Mouse (Mus musculus) heart, adult 2 months (tissue): ENCODE data around the gene Manbal. TPM values are rescaled to one million over a fixed set of nuclear protein-coding genes. Genes with fewer than 3 reads are reported as not detected.

Source experiments
- DNase-seq, 2 experiments: peaks; one replicate each; pipeline ENCODE4 v3.0.0; 2021
- H3K27ac ChIP-seq: fragments of 200-600 bp; 2 replicates; pipeline ENCODE4 v1.8.1; 2022
- H3K27me3 ChIP-seq: fragments of 200-500 bp; 2 replicates; pipeline ENCODE4 v1.6.1; 2012; ENCODE audit warnings: mild to moderate bottlenecking, low read length, inconsistent platforms, mixed read lengths; ENCODE audit not compliant: control insufficient read depth, insufficient read depth
- H3K36me3 ChIP-seq: fragments of 200-500 bp; 2 replicates; pipeline ENCODE4 v1.6.1; 2012; ENCODE audit warnings: low read length, inconsistent platforms; ENCODE audit not compliant: control insufficient read depth, insufficient read depth
- H3K4me1 ChIP-seq: fragments of 200-500 bp; 2 replicates; pipeline ENCODE4 v1.6.1; 2011; ENCODE audit warnings: low read length; ENCODE audit not compliant: control insufficient read depth, insufficient read depth
- H3K4me3 ChIP-seq: fragments of 200-600 bp; 2 replicates; pipeline ENCODE4 v1.8.1; 2022
- H3K79me2 ChIP-seq: fragments of 200-500 bp; replicated peaks from 2 replicates; pipeline ENCODE4 v1.6.1; 2012; ENCODE audit warnings: mild to moderate bottlenecking, inconsistent platforms, low read length, moderate library complexity, mixed read lengths; ENCODE audit not compliant: control insufficient read depth, insufficient read depth
- H3K9ac ChIP-seq: fragments of 200-500 bp; 2 replicates; pipeline ENCODE4 v1.6.1; 2012; ENCODE audit warnings: low read depth, mild to moderate bottlenecking, control low read depth, inconsistent platforms, low read length, mixed read lengths
- CTCF ChIP-seq: fragments of 200-600 bp; IDR thresholded peaks from 2 replicates; pipeline ENCODE4 v1.8.1; 2022; ENCODE audit warnings: antibody characterized with exemption, mild to moderate bottlenecking, moderate library complexity
- EP300 ChIP-seq: fragments of 200-500 bp; IDR thresholded peaks from 2 replicates; pipeline ENCODE4 v1.6.1; 2011; ENCODE audit warnings: low read depth, low read length, control low read depth; ENCODE audit not compliant: insufficient read depth
- POLR2A ChIP-seq: fragments of 200-500 bp; IDR thresholded peaks from 2 replicates; pipeline ENCODE4 v1.6.1; 2011; ENCODE audit warnings: mild to moderate bottlenecking, low read depth, low read length, control low read depth; ENCODE audit not compliant: insufficient read depth
- WGBS: fragments of 180-500 bp; shearing (Covaris S2); methylation state at CpG from one replicate; pipeline ENCODE4 v1.1.7; 2018; 5-methylcytosine and 5-hydroxymethylcytosine counted together
- intact Hi-C: fragments of 180-260 bp; cut with DNase I; formaldehyde crosslinking; loops from one replicate; pipeline ENCODE4 v1.15.1; 2025
- long read RNA-seq: library from polyadenylated mRNA; stranded (forward); transcript quantifications from one replicate; pipeline ENCODE4 v2.0.0, GENCODE M21; 2021
- polyA plus RNA-seq: library from polyadenylated mRNA; depleted of rRNA; stranded (reverse); fragments of >200 nt; gene quantifications from 2 replicates; pipeline ENCODE4 v1.2.3, GENCODE M21; 2012; rRNA removed
- total RNA-seq, 2 experiments: library from RNA; stranded (reverse); gene quantifications; 2 replicates each; pipeline ENCODE4 v1.2.3; 2021

Manbal gene
- total RNA-seq (10 to 100 TPM; 14.5 to 20.1 TPM), polyA plus RNA-seq (42.6 and 44.2 TPM in 2 replicates)
- long read RNA-seq, transcript Manbal-201 (3 exons, 1,107 nt): major isoform, 16 of 25 reads
- long read RNA-seq, partial matches to known transcripts: 9 of 25 reads
- long read RNA-seq, other reads (novel, unspliced or antisense): 0 of 25 reads

GRCm38 (mm10) chr2:157367184-157367893, at the start of gene Manbal:
Manbal (plus strand) TSS chr2:157367594.
- H3K4me1 ChIP-seq: peaks cover 4% of the 10 kb centered on the region; the same call in 1 of the 2 replicates
- DNase-seq: peak; percentile 95 to 99
- TF ChIP-seq POLR2A: peak; percentile 93
- TF ChIP-seq EP300: 0 out of 2 replicates have a peak, but pooled peaks have one; percentile 40
- no peak for TF ChIP-seq CTCF
- H3K79me2 ChIP-seq: no peaks in the 10 kb centered on the region
- peak within 1 kb of the TSS; percentile 98 for H3K4me3 ChIP-seq
- 3% methylated on average over 42 of the region's 42 CpGs for WGBS
- intact Hi-C loops: loop anchor here (2.0 kb wide), 1 partner anchor 89 kb away; no protein-coding TSS in a partner anchor
- 0 out of 2 replicates have a peak, but pooled peaks cover 2% of the 10 kb centered on the region for H3K36me3 ChIP-seq
- peak within 1 kb of the TSS; percentile 81 for H3K27ac ChIP-seq
- H3K27me3 ChIP-seq: no peaks in the 10 kb centered on the region
- peak within 1 kb of the TSS; percentile 95 for H3K9ac ChIP-seq

- intact Hi-C loops: no loop called here
- H3K36me3 ChIP-seq: no peaks in the 10 kb centered on the region
These were observed 47.3 kb upstream of the Manbal start for GRCm38 (mm10) chr2:157320135-157320534.

GRCm38 (mm10) chr2:157320886-157321285, 46.5 kb upstream of the Manbal start:
- no peaks in the 10 kb centered on the region for H3K27me3 ChIP-seq
- H3K27ac ChIP-seq: no peak overlapping the region
- no peaks in the 10 kb centered on the region for H3K36me3 ChIP-seq
- H3K4me1 ChIP-seq: no peaks in the 10 kb centered on the region
- intact Hi-C loops: no loop called here
- no peak overlapping the region for H3K9ac ChIP-seq
- no peak for TF ChIP-seq EP300
- TF ChIP-seq CTCF: no peak
- no peak for TF ChIP-seq POLR2A
- WGBS: 70% methylated on average over 5 of the region's 5 CpGs
- H3K79me2 ChIP-seq: no peaks in the 10 kb centered on the region
- H3K4me3 ChIP-seq: no peak overlapping the region
- DNase-seq: no peak

More at GRCm38 (mm10) chr2:157320135-157320534, 47.3 kb upstream of the Manbal start:
- Histone ChIP-seq H3K27ac (no peak overlapping the region), H3K4me3 (no peak overlapping the region), H3K9ac (no peak overlapping the region), H3K79me2 (no peaks in the 10 kb centered on the region), H3K27me3 (no peaks in the 10 kb centered on the region), H3K4me1 (no peaks in the 10 kb centered on the region)
- TF ChIP-seq CTCF (no peak), POLR2A (no peak), EP300 (no peak)
- 94% methylated on average over 8 of the region's 8 CpGs for WGBS
- DNase-seq: no peak

GRCm38 (mm10) chr2:157322029-157322766, 45.2 kb upstream of the Manbal start:
- no peaks in the 10 kb centered on the region for H3K4me1 ChIP-seq
- H3K9ac ChIP-seq: no peak overlapping the region
- no peaks in the 10 kb centered on the region for H3K36me3 ChIP-seq
- no peak for DNase-seq
- no peaks in the 10 kb centered on the region for H3K27me3 ChIP-seq
- H3K79me2 ChIP-seq: no peaks in the 10 kb centered on the region
- no peak overlapping the region for H3K27ac ChIP-seq
- WGBS: 70% methylated on average over 5 of the region's 5 CpGs
- no peak overlapping the region for H3K4me3 ChIP-seq
- TF ChIP-seq POLR2A (no peak), CTCF (no peak), EP300 (no peak)
- intact Hi-C loops: no loop called here

- no peak for DNase-seq
- no peak overlapping the region for H3K9ac ChIP-seq
- TF ChIP-seq CTCF (no peak), EP300 (no peak), POLR2A (no peak)
- intact Hi-C loops: no loop called here
- no peak overlapping the region for H3K4me3 ChIP-seq
- H3K79me2 ChIP-seq: no peaks in the 10 kb centered on the region
- WGBS: 72% methylated on average over 2 of the region's 2 CpGs
- no peak overlapping the region for H3K27ac ChIP-seq
- no peaks in the 10 kb centered on the region for H3K27me3 ChIP-seq
- no peaks in the 10 kb centered on the region for H3K4me1 ChIP-seq
- H3K36me3 ChIP-seq: no peaks in the 10 kb centered on the region
These were observed 42.2 kb upstream of the Manbal start for GRCm38 (mm10) chr2:157325238-157325637.
